Mouse (Mus musculus): Measurements from ENCODE around the gene Rgs7. TPM values are rescaled to one million over a fixed set of nuclear protein-coding genes. Genes with fewer than 3 reads are reported as not detected.

The Rgs7 gene
- polyA plus RNA-seq, 1 experiment from 2014 or later: 1.9 TPM

DNA sequence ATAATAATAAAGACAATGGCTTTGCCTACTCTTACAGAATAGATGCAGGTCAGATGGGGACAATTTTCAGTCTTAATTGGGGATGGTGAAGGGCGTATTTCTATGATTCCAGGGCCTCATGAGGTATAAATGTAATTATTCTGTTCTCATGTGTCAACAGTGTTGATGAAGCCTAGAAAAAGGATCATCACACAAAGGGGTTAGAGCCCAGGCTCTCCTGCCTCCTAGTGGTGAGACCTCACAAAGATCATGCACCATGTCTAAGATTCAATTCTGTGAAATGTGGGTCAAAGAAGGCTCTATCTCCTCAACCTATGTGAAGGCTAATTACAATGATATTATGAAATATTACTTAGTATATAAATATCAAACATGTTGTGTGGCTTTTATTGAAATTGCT, 146.1 kb downstream of the Rgs7 start:
- Histone ChIP-seq H3K4me1 (ENCODE audit: control insufficient read depth, insufficient read depth, low read length) (no peaks in the 10 kb centered on the region), H3K27me3 (ENCODE audit: control insufficient read depth, insufficient read depth, low read length) (no peaks in the 10 kb centered on the region), H3K4me3 (replicated peaks; ENCODE audit: low read length) (no peak overlapping the region), H3K27ac (ENCODE audit: low read length) (no peak overlapping the region), H3K4me2 (ENCODE audit: low read depth, low read length) (no peak overlapping the region), H3K9ac (ENCODE audit: low read length) (no peak overlapping the region), H3K36me3 (ENCODE audit: control insufficient read depth, insufficient read depth, low read length) (no peaks in the 10 kb centered on the region), H3K9me3 (replicated peaks; ENCODE audit: control insufficient read depth, low read length) (no peaks in the 10 kb centered on the region)
- WGBS: 83% methylated on average over 1 of the region's 1 CpGs
- no peak for ATAC-seq (ENCODE audit: insufficient read depth, low FRiP score)

DNA sequence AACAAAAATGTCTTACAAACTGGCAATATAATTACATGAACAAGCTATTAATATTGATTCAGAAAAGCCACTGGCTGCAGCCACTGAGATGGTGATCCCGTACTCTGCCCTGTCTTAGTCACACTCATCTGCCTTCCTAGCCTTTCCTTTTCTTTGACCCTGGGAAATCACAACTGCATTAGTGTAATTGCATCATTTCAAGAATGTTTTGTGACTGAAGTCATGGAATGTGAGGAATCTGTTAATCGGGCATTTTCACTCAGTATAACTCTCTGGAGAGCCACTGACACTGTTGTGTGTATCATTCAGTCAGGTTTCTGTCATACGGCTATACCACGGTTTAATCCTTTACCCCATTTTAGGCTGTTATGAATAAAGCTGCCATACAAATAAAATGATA, 156.1 kb downstream of the Rgs7 start:
- Histone ChIP-seq H3K27ac (ENCODE audit: low read length) (no peak overlapping the region), H3K9ac (ENCODE audit: low read length) (no peak overlapping the region), H3K36me3 (ENCODE audit: control insufficient read depth, insufficient read depth, low read length) (no peaks in the 10 kb centered on the region), H3K9me3 (replicated peaks; ENCODE audit: control insufficient read depth, low read length) (no peaks in the 10 kb centered on the region), H3K4me1 (ENCODE audit: control insufficient read depth, insufficient read depth, low read length) (no peaks in the 10 kb centered on the region), H3K4me2 (ENCODE audit: low read depth, low read length) (no peak overlapping the region), H3K27me3 (ENCODE audit: control insufficient read depth, insufficient read depth, low read length) (no peaks in the 10 kb centered on the region), H3K4me3 (replicated peaks; ENCODE audit: low read length) (no peak overlapping the region)
- ATAC-seq (ENCODE audit: insufficient read depth, low FRiP score): no peak
- WGBS: 63% methylated on average over 4 of the region's 4 CpGs

DNA sequence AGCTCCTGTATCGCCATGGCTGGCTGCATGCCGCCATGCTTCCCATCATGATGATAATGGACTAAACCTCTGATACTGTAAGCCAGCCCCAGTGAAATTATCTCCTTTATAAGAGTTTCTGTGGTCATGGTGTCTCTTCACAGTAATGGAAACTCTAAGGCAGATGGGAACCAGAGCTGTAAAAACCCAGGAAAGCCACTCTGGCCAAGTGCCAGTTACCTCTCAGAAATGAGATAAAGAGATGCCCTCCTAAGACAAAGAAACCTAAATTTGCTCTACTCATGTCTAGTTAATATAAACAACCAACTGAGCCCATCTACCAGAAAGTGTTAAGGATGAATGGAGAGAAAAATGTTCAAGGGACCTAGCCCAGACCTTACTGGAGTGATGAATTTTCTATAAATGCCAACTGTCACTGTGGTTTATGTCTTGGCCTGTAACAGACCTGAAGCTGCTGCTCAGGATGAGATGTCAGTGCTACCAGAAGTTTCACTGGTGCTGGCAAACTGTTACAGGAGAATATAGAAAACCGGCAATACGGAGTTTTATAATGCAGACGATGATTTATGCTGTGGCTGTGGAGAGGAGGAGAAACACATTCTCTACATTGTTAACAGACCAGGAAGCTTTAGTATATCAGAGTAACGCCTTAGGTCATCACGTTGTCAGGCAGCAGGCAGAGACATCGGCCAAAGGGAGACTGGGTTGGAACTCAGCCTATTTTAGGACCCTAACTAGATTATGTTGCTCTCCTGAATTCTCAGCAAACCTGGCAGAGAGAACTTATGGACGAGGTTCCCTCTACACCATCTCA, 159.1 kb downstream of the Rgs7 start:
- H3K27ac ChIP-seq (ENCODE audit: low read length): no peak overlapping the region
- no peak for ATAC-seq (ENCODE audit: insufficient read depth, low FRiP score)
- 56% methylated on average over 9 of the region's 9 CpGs for WGBS
- no peaks in the 10 kb centered on the region for H3K27me3 ChIP-seq (ENCODE audit: control insufficient read depth, insufficient read depth, low read length)
- H3K9me3 ChIP-seq (replicated peaks; ENCODE audit: control insufficient read depth, low read length): no peaks in the 10 kb centered on the region
- H3K4me3 ChIP-seq (replicated peaks; ENCODE audit: low read length): no peak overlapping the region
- no peak overlapping the region for H3K9ac ChIP-seq (ENCODE audit: low read length)
- no peak overlapping the region for H3K4me2 ChIP-seq (ENCODE audit: low read depth, low read length)
- no peaks in the 10 kb centered on the region for H3K4me1 ChIP-seq (ENCODE audit: control insufficient read depth, insufficient read depth, low read length)
- no peaks in the 10 kb centered on the region for H3K36me3 ChIP-seq (ENCODE audit: control insufficient read depth, insufficient read depth, low read length)

DNA sequence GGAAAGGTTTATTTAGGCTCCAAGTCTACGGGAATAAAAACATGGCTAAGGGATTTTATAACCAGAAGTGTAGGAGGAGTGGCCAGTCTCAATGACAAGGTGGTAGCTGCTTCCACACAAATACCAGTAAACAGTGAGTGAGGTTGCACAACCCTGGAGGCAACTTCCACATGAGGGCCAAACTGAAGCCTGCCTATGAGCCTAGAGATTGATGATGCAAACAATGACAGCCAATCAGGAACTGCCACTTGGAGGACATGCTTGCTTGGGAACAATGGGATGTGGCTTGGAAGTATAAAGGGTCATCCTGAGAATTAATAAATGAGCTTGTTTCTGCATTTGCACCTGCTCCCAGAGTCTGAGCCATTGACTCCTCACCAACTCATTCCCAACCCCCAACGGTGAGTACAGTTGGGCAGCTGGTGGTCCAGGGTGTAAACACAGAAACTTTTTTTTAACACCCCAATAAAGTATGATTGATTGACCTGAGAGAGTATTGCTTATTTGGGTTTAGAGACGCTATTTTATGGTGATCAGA, 162.3 kb downstream of the Rgs7 start:
- Histone ChIP-seq H3K4me3 (replicated peaks; ENCODE audit: low read length) (no peak overlapping the region), H3K27me3 (ENCODE audit: control insufficient read depth, insufficient read depth, low read length) (no peaks in the 10 kb centered on the region), H3K27ac (ENCODE audit: low read length) (no peak overlapping the region), H3K9ac (ENCODE audit: low read length) (no peak overlapping the region), H3K36me3 (ENCODE audit: control insufficient read depth, insufficient read depth, low read length) (no peaks in the 10 kb centered on the region), H3K4me2 (ENCODE audit: low read depth, low read length) (no peak overlapping the region), H3K4me1 (ENCODE audit: control insufficient read depth, insufficient read depth, low read length) (no peaks in the 10 kb centered on the region), H3K9me3 (replicated peaks; ENCODE audit: control insufficient read depth, low read length) (no peaks in the 10 kb centered on the region)
- no peak for ATAC-seq (ENCODE audit: insufficient read depth, low FRiP score)
- WGBS: 63% methylated on average over 3 of the region's 3 CpGs

DNA sequence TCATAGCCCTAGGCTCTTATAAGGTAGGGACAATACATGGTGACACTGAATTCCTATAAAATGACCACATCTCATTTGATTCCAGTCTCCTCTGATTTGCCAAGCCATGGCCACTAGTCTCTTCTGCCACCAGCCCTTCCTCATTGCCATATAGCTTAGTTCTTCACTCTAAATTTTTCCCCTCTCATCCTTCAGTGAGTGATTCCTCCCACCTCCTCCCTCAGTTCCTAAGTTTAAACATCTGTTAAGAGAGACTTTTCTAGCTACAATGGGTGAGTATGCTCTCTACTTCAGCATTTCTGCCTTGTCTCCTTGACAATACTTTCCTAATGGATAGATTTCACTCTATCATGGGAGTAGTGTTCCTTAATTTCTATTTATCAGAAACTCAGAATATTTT, 169.5 kb downstream of the Rgs7 start:
- H3K9me3 ChIP-seq (replicated peaks; ENCODE audit: control insufficient read depth, low read length): no peaks in the 10 kb centered on the region
- no peak overlapping the region for H3K27ac ChIP-seq (ENCODE audit: low read length)
- no peak overlapping the region for H3K4me3 ChIP-seq (replicated peaks; ENCODE audit: low read length)
- no peaks in the 10 kb centered on the region for H3K27me3 ChIP-seq (ENCODE audit: control insufficient read depth, insufficient read depth, low read length)
- ATAC-seq (ENCODE audit: insufficient read depth, low FRiP score): no peak
- no peak overlapping the region for H3K4me2 ChIP-seq (ENCODE audit: low read depth, low read length)
- no peak overlapping the region for H3K9ac ChIP-seq (ENCODE audit: low read length)
- no peaks in the 10 kb centered on the region for H3K4me1 ChIP-seq (ENCODE audit: control insufficient read depth, insufficient read depth, low read length)
- H3K36me3 ChIP-seq (ENCODE audit: control insufficient read depth, insufficient read depth, low read length): no peaks in the 10 kb centered on the region

DNA sequence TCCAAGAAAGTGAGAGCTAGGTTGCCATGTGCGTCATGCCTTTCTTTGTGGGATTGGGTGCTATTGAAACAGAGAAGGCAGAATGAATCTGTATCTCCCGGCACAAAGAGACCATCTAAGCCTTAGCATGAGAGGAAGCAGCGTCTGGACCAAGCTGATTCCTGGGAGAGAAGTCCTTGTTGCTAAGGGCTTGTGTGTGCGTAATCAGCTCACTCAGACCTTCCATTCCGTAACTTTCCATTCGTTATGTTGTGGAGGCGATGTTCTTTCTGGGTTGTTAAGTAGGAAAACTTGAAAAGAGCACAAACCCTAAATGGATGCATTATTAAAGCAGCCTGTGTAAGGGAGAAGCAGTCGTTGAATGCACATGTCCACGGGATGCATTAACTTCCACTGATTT, 173.1 kb downstream of the Rgs7 start:
- Histone ChIP-seq H3K4me2 (ENCODE audit: low read depth, low read length) (no peak overlapping the region), H3K27ac (ENCODE audit: low read length) (no peak overlapping the region), H3K4me1 (ENCODE audit: control insufficient read depth, insufficient read depth, low read length) (no peaks in the 10 kb centered on the region), H3K9ac (ENCODE audit: low read length) (no peak overlapping the region), H3K36me3 (ENCODE audit: control insufficient read depth, insufficient read depth, low read length) (no peaks in the 10 kb centered on the region), H3K4me3 (replicated peaks; ENCODE audit: low read length) (no peak overlapping the region), H3K27me3 (ENCODE audit: control insufficient read depth, insufficient read depth, low read length) (no peaks in the 10 kb centered on the region), H3K9me3 (replicated peaks; ENCODE audit: control insufficient read depth, low read length) (no peaks in the 10 kb centered on the region)
- no peak for ATAC-seq (ENCODE audit: insufficient read depth, low FRiP score)
- WGBS: 86% methylated on average over 9 of the region's 9 CpGs

DNA sequence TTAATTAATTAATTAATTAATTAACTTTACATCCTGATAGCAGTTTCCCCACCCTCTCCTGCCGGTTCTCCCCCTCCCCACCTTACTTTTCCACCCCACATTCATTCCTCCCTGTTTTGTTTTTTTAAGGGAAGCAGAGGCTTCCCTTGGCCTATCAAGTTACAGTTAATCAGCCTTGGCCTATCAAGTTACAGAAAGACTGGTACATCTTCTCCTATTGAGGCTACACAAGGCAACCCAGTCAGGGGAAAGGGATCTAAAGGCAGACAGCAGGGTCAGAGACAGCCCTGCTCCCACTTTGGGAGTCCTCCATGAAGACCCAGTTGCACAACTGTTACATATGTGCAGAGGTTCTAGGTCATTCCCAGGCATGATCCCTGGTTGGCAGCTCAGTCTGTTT, 175.0 kb downstream of the Rgs7 start:
- Histone ChIP-seq H3K27ac (ENCODE audit: low read length) (no peak overlapping the region), H3K9ac (ENCODE audit: low read length) (no peak overlapping the region), H3K27me3 (ENCODE audit: control insufficient read depth, insufficient read depth, low read length) (no peaks in the 10 kb centered on the region), H3K9me3 (replicated peaks; ENCODE audit: control insufficient read depth, low read length) (no peaks in the 10 kb centered on the region), H3K4me3 (replicated peaks; ENCODE audit: low read length) (no peak overlapping the region), H3K4me2 (ENCODE audit: low read depth, low read length) (no peak overlapping the region), H3K36me3 (ENCODE audit: control insufficient read depth, insufficient read depth, low read length) (no peaks in the 10 kb centered on the region), H3K4me1 (ENCODE audit: control insufficient read depth, insufficient read depth, low read length) (no peaks in the 10 kb centered on the region)
- WGBS: 20% methylated on average over 1 of the region's 1 CpGs
- no peak for ATAC-seq (ENCODE audit: insufficient read depth, low FRiP score)

DNA sequence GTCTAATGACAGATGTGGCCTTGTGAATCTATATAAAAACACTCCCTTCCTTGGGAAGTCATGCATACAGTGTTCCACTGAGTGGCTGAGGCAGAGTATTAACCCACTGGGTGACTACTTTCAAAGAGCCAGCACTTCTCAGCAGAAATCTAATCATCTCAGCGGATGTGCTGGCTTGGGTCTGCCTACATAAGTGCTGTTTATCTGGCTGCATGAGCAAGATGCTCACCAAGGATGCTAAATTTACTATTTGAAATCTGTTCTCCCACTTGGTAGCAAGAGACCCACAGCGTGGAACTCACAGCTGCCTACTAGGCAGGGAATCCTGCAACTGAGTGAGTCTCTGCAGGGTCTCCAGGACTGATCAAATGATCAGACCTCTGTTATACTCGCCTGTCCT, 184.7 kb downstream of the Rgs7 start:
- H3K27me3 ChIP-seq (ENCODE audit: control insufficient read depth, insufficient read depth, low read length): no peaks in the 10 kb centered on the region
- no peak for ATAC-seq (ENCODE audit: insufficient read depth, low FRiP score)
- H3K4me1 ChIP-seq (ENCODE audit: control insufficient read depth, insufficient read depth, low read length): no peaks in the 10 kb centered on the region
- no peaks in the 10 kb centered on the region for H3K36me3 ChIP-seq (ENCODE audit: control insufficient read depth, insufficient read depth, low read length)
- H3K4me2 ChIP-seq (ENCODE audit: low read depth, low read length): no peak overlapping the region
- H3K9me3 ChIP-seq (replicated peaks; ENCODE audit: control insufficient read depth, low read length): no peaks in the 10 kb centered on the region
- WGBS: 74% methylated on average over 3 of the region's 3 CpGs
- H3K4me3 ChIP-seq (replicated peaks; ENCODE audit: low read length): no peak overlapping the region
- H3K9ac ChIP-seq (ENCODE audit: low read length): no peak overlapping the region
- H3K27ac ChIP-seq (ENCODE audit: low read length): no peak overlapping the region

DNA sequence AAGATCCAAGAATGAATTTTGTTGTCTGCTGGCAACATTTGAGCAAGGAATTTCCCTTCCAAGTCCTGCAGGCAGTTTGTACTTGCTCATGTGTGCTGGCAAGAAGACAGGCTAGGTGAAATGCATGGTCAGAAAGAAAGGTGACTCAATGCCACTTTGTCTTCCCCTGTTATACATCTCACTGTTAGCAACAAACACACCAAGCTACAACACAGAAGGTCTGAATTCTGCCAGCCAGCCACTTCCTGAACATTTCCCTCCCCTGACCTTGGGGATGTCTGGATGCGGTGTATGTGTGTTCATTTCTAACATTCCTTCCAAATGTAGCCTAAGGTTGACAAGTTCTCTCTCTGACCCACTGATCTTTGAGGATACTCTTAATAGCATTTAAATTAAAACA, 191.4 kb downstream of the Rgs7 start:
- Histone ChIP-seq H3K36me3 (ENCODE audit: control insufficient read depth, insufficient read depth, low read length) (no peaks in the 10 kb centered on the region), H3K9me3 (replicated peaks; ENCODE audit: control insufficient read depth, low read length) (no peaks in the 10 kb centered on the region), H3K4me1 (ENCODE audit: control insufficient read depth, insufficient read depth, low read length) (no peaks in the 10 kb centered on the region), H3K27me3 (ENCODE audit: control insufficient read depth, insufficient read depth, low read length) (no peaks in the 10 kb centered on the region), H3K9ac (ENCODE audit: low read length) (no peak overlapping the region), H3K27ac (ENCODE audit: low read length) (no peak overlapping the region), H3K4me3 (replicated peaks; ENCODE audit: low read length) (no peak overlapping the region), H3K4me2 (ENCODE audit: low read depth, low read length) (no peak overlapping the region)
- no peak for ATAC-seq (ENCODE audit: insufficient read depth, low FRiP score)
- WGBS: 52% methylated on average over 1 of the region's 1 CpGs
